Mouse (Mus musculus) kidney, postnatal 14 days (tissue): ENCODE measurements around the gene Mlst8.

Experiments
- DNase-seq: peaks from one replicate; pipeline ENCODE4 v3.0.0; 2022; ENCODE audit warnings: mixed read lengths

Mlst8 gene

GRCm38 (mm10) chr17:24488662-24489264, 9.9 kb upstream of the Mlst8 start:
- peak; percentile 49 for DNase-seq

GRCm38 (mm10) chr17:24488186-24488661, 9.3 kb upstream of the Mlst8 start, which contains the start of gene Caskin1:
TSS of gene Caskin1 (plus strand) at chr17:24488601.
- peak; percentile 32 for DNase-seq

- no peak for DNase-seq
Observed at GRCm38 (mm10) chr17:24485090-24485860, 6.4 kb upstream of the Mlst8 start.

- DNase-seq: no peak
Observed at GRCm38 (mm10) chr17:24483495-24483894, 4.6 kb upstream of the Mlst8 start.

- no peak for DNase-seq
Observed at GRCm38 (mm10) chr17:24481027-24481815, 2.3 kb upstream of the Mlst8 start.

GRCm38 (mm10) chr17:24480201-24480826, 1.4 kb upstream of the Mlst8 start:
- no peak for DNase-seq

GRCm38 (mm10) chr17:24479431-24479830, 553 bp upstream of the Mlst8 start:
- no peak for DNase-seq

- peak; percentile 33 for DNase-seq
Observed at GRCm38 (mm10) chr17:24477985-24478600, 785 bp downstream of the Mlst8 start.

GRCm38 (mm10) chr17:24477053-24477984, 1.6 kb downstream of the Mlst8 start:
- DNase-seq: no peak

- DNase-seq: no peak
Observed at GRCm38 (mm10) chr17:24476022-24476776, 2.7 kb downstream of the Mlst8 start.

GRCm38 (mm10) chr17:24475586-24475985, 3.3 kb downstream of the Mlst8 start:
- no peak for DNase-seq

- no peak for DNase-seq
Observed at GRCm38 (mm10) chr17:24474557-24474956, 4.3 kb downstream of the Mlst8 start.

GRCm38 (mm10) chr17:24473612-24474275, 5.1 kb downstream of the Mlst8 start, which contains the start of gene Bricd5:
TSS of gene Bricd5 (plus strand) at chr17:24473884.
- no peak for DNase-seq

GRCm38 (mm10) chr17:24472512-24472911, 6.4 kb downstream of the Mlst8 start:
- DNase-seq: peak; percentile 90

- peak; percentile 54 for DNase-seq
Observed at GRCm38 (mm10) chr17:24470701-24471527, 8.0 kb downstream of the Mlst8 start.

- DNase-seq: peak; percentile 99
Observed at GRCm38 (mm10) chr17:24469910-24470602, 8.8 kb downstream of the Mlst8 start, which contains the start of the genes E4f1 and Pgp. TSS of gene E4f1 (minus strand) at chr17:24470313. TSS of gene Pgp (plus strand) at chr17:24470392.

GRCm38 (mm10) chr17:24469336-24469909, 9.5 kb downstream of the Mlst8 start:
- DNase-seq: no peak
